Mouse (Mus musculus) midbrain, embryonic 12.5 days (tissue): ENCODE data around the gene Sept9. TPM values are rescaled to one million over a fixed set of nuclear protein-coding genes. Genes with fewer than 3 reads are reported as not detected.

Source experiments
- ATAC-seq: fragments of 200-750 bp; cut with Nextera tagmentation; 2 replicates; pipeline ENCODE4 v1.8.0; 2017; ENCODE audit warnings: low read depth, moderate TSS enrichment, moderate library complexity; ENCODE audit not compliant: low FRiP score
- H3K27ac ChIP-seq: fragments of 300-500 bp; sonication (generic); replicated peaks from 2 replicates; pipeline ENCODE4 v1.5.1; 2016; ENCODE audit warnings: mild to moderate bottlenecking
- H3K27me3 ChIP-seq: fragments of 300-500 bp; sonication (generic); 2 replicates; pipeline ENCODE4 v1.6.1; 2016; ENCODE audit warnings: mild to moderate bottlenecking
- H3K36me3 ChIP-seq: fragments of 300-500 bp; sonication (generic); 2 replicates; pipeline ENCODE4 v1.6.1; 2016
- H3K4me1 ChIP-seq: fragments of 300-500 bp; sonication (generic); 2 replicates; pipeline ENCODE4 v1.6.1; 2016
- H3K4me2 ChIP-seq: fragments of 300-500 bp; sonication (generic); replicated peaks from 2 replicates; pipeline ENCODE4 v1.6.1; 2016; ENCODE audit warnings: mild to moderate bottlenecking, moderate library complexity
- H3K4me3 ChIP-seq: fragments of 300-500 bp; sonication (generic); 2 replicates; pipeline ENCODE4 v1.5.1; 2016; ENCODE audit warnings: mild to moderate bottlenecking
- H3K9ac ChIP-seq: fragments of 300-500 bp; sonication (generic); replicated peaks from 2 replicates; pipeline ENCODE4 v1.6.1; 2016; ENCODE audit warnings: mild to moderate bottlenecking, moderate library complexity
- H3K9me3 ChIP-seq: fragments of 300-500 bp; sonication (generic); 2 replicates; pipeline ENCODE4 v1.6.1; 2016; ENCODE audit warnings: mild to moderate bottlenecking
- WGBS: fragments of 180-500 bp; shearing (Covaris S2); methylation state at CpG from one replicate; pipeline ENCODE4 v1.1.7; 2016; 5-methylcytosine and 5-hydroxymethylcytosine counted together
- polyA plus RNA-seq: library from polyadenylated mRNA; unstranded; fragments of >200 nt; fragmentation: Nextera tagmentation; extraction: Ambion mirVana; gene quantifications from 2 replicates; pipeline ENCODE4 v1.2.1, GENCODE M21; 2016

The Sept9 gene
- polyA plus RNA-seq, 1 experiment from 2014 or later = 176 TPM

GRCm38 (mm10) chr11:117350462-117351222 lies 151.2 kb downstream of the Sept9 start:
- Histone ChIP-seq H3K9ac (no peak overlapping the region), H3K9me3 (no peaks in the 10 kb centered on the region), H3K4me1 (peaks cover 52% of the 10 kb centered on the region), H3K27ac (no peak overlapping the region), H3K4me3 (no peak overlapping the region), H3K36me3 (peaks cover 48% of the 10 kb centered on the region), H3K27me3 (no peaks in the 10 kb centered on the region), H3K4me2 (no peak overlapping the region)
- no peak for ATAC-seq
- 89% methylated on average over 11 of the region's 11 CpGs for WGBS

GRCm38 (mm10) chr11:117353126-117353525 lies 153.7 kb downstream of the Sept9 start:
- Histone ChIP-seq H3K9me3 (no peaks in the 10 kb centered on the region), H3K27ac (no peak overlapping the region), H3K36me3 (peaks cover 73% of the 10 kb centered on the region), H3K4me2 (no peak overlapping the region), H3K27me3 (no peaks in the 10 kb centered on the region), H3K4me1 (peaks cover 27% of the 10 kb centered on the region), H3K9ac (no peak overlapping the region), H3K4me3 (no peak overlapping the region)
- no peak for ATAC-seq
- WGBS = 89% methylated on average over 11 of the region's 11 CpGs

DNA sequence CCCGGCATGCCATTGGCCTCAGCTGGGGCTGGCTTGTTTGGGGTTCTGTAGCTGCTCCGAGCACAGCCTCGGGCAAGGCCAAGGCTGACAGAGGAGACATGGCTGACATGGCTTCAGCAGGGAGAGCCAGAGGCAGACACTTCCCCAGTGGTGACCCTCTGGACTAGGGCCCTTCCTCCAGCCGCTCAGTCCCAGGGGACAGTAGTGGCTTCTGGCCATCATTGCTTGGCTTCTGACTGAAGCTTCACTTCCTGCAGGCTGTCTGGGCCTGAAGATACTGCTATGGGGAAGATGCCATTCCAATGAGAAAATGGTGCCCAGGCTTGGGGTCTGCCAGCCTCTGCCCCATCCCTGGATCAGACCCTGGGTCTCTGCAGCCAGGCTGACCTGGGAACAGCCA lies 154.6 kb downstream of the Sept9 start:
- no peak for ATAC-seq
- no peaks in the 10 kb centered on the region for H3K9me3 ChIP-seq
- peaks cover 77% of the 10 kb centered on the region for H3K36me3 ChIP-seq
- H3K4me3 ChIP-seq = no peak overlapping the region
- H3K27ac ChIP-seq = no peak overlapping the region; the same call in 1 of the 2 replicates
- peaks cover 17% of the 10 kb centered on the region for H3K4me1 ChIP-seq
- H3K4me2 ChIP-seq = no peak overlapping the region
- no peaks in the 10 kb centered on the region for H3K27me3 ChIP-seq
- no peak overlapping the region for H3K9ac ChIP-seq
- WGBS = 87% methylated on average over 4 of the region's 4 CpGs

DNA sequence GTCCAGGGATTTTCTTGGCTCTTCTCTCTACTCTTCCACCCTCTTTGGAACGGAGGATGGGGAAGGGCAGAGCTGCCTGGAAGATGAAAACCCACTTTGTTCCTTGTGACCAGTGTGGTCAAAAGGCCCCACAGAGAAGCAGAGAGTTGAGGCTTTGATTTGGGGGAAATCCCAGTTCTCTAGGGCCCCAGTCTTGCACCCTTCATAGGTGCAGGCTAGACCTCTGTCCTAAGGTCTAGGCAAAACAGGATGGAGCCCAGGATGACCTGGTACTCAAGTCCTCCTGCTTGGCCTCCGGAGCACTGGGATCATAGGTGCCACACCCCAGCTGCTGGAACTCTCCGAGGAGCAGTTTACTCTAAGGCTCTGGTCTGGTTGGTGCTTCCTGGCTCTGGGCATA lies 157.5 kb downstream of the Sept9 start:
- WGBS = 91% methylated on average over 3 of the region's 3 CpGs
- Histone ChIP-seq H3K9ac (no peak overlapping the region), H3K4me3 (no peak overlapping the region), H3K36me3 (peaks cover 94% of the 10 kb centered on the region), H3K4me1 (no peaks in the 10 kb centered on the region), H3K4me2 (no peak overlapping the region), H3K27ac (no peak overlapping the region), H3K27me3 (no peaks in the 10 kb centered on the region), H3K9me3 (no peaks in the 10 kb centered on the region)
- no peak for ATAC-seq

- Histone ChIP-seq H3K4me2 (no peak overlapping the region), H3K27me3 (no peaks in the 10 kb centered on the region), H3K27ac (no peak overlapping the region), H3K36me3 (peaks cover 93% of the 10 kb centered on the region), H3K4me1 (no peaks in the 10 kb centered on the region), H3K9me3 (no peaks in the 10 kb centered on the region), H3K4me3 (no peak overlapping the region), H3K9ac (no peak overlapping the region)
- WGBS = 35% methylated on average over 8 of the region's 8 CpGs
- peak; percentile 72 for ATAC-seq
Observed at GRCm38 (mm10) chr11:117357916-117358639, 158.6 kb downstream of the Sept9 start.

- no peak overlapping the region for H3K4me2 ChIP-seq
- peaks cover 82% of the 10 kb centered on the region for H3K36me3 ChIP-seq
- H3K27me3 ChIP-seq = no peaks in the 10 kb centered on the region
- 82% methylated on average over 10 of the region's 10 CpGs for WGBS
- no peaks in the 10 kb centered on the region for H3K4me1 ChIP-seq
- no peak overlapping the region for H3K4me3 ChIP-seq
- no peak overlapping the region for H3K9ac ChIP-seq
- H3K27ac ChIP-seq = no peak overlapping the region
- no peak for ATAC-seq
- no peaks in the 10 kb centered on the region for H3K9me3 ChIP-seq
Observed at GRCm38 (mm10) chr11:117359161-117359560, 159.7 kb downstream of the Sept9 start.

DNA sequence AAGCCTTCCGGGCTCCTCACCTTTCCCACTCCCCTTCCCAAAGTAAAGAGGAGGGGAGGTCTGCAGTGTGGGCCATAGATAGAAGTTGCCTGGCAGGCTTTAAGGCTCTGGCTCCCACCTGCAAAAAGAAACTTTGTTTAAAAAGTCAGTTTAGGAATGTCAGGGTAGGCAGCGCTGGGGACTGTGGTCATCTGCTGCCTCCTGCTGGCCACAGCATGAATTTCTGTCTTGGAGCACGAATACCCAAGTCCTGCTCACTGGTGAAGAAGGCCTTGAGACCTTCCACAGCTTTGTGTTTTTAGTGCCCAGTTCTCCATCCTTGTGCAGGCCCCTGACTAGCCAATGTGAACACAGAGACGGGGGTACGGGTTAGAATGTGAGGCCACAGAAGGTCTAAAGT lies 160.4 kb downstream of the Sept9 start:
- Histone ChIP-seq H3K9me3 (no peaks in the 10 kb centered on the region), H3K27me3 (no peaks in the 10 kb centered on the region), H3K4me1 (no peaks in the 10 kb centered on the region), H3K4me2 (no peak overlapping the region), H3K27ac (no peak overlapping the region), H3K9ac (no peak overlapping the region), H3K4me3 (no peak overlapping the region), H3K36me3 (peaks cover 75% of the 10 kb centered on the region)
- no peak for ATAC-seq
- WGBS = 76% methylated on average over 5 of the region's 5 CpGs

DNA sequence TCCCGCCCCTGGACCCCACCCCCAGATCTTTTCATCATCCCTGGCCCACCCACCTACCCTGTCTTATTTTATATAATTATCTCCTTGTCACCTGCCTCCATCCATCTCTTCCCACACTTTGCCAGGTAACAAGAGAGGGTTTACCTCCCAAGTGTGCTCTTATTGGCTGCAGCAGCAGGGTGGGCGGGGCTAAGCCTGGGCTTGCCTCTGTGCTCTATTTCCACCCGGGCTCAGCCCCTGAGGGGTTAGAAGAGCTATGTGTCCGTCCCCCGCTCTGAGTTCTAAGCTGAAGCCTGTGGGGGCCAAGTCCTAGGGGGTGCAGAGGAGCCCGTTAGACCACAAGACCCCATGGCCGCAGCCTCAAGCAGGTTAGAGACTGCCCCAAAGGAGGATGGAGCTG lies 161.1 kb downstream of the Sept9 start:
- H3K27me3 ChIP-seq = no peaks in the 10 kb centered on the region
- 83% methylated on average over 7 of the region's 7 CpGs for WGBS
- no peak overlapping the region for H3K4me2 ChIP-seq
- no peaks in the 10 kb centered on the region for H3K9me3 ChIP-seq
- no peak for ATAC-seq
- peaks cover 68% of the 10 kb centered on the region for H3K36me3 ChIP-seq
- H3K4me3 ChIP-seq = no peak overlapping the region
- H3K4me1 ChIP-seq = no peaks in the 10 kb centered on the region
- H3K9ac ChIP-seq = no peak overlapping the region
- no peak overlapping the region for H3K27ac ChIP-seq

DNA sequence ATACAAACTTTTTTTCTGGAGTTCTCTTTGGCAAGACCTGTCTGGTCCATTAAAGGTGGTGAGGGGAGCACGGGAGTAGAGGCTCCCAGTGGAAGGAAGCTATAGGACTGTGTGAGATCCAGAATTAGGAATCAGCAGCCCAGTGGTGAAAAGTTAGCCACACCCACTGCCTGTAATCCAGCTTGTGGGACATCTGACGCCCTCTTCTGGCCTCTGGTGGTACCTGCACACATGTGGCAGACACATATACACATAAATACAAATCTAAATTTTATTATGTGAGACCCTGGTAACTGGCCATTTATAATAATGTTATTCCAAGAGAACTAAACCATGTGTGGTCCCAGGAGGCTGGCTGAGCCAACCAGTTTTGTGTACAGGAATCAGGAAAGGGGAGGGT lies 162.8 kb downstream of the Sept9 start:
- Histone ChIP-seq H3K27me3 (no peaks in the 10 kb centered on the region), H3K9me3 (no peaks in the 10 kb centered on the region), H3K4me1 (no peaks in the 10 kb centered on the region), H3K9ac (no peak overlapping the region), H3K4me2 (no peak overlapping the region), H3K36me3 (peaks cover 51% of the 10 kb centered on the region), H3K27ac (no peak overlapping the region), H3K4me3 (no peak overlapping the region)
- 83% methylated on average over 2 of the region's 2 CpGs for WGBS
- ATAC-seq = no peak

DNA sequence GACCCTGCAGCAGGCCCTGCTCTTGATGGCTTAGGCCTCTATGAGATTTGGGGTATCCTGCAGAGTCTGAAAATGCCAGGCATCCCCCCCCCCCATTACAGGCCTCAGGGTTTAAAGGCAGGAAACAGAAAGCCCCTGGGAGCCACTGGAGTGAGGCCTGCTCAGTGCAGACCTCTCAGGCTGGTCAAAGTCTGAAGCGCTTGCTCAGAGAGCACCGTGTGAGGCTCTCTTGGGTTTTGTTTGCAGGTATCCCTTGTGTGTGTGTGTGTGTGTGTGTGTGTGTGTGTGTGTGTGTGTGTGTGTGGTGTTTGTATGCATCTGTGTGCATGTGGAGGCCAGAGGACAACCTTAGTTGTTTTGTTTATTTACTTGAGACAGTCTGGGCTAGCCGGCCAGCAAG lies 164.5 kb downstream of the Sept9 start:
- Histone ChIP-seq H3K4me1 (no peaks in the 10 kb centered on the region), H3K9ac (no peak overlapping the region), H3K4me2 (no peak overlapping the region), H3K27me3 (no peaks in the 10 kb centered on the region), H3K4me3 (no peak overlapping the region), H3K9me3 (no peaks in the 10 kb centered on the region), H3K27ac (no peak overlapping the region; the same call in 1 of the 2 replicates), H3K36me3 (peaks cover 40% of the 10 kb centered on the region)
- ATAC-seq = no peak
- WGBS = 65% methylated on average over 3 of the region's 3 CpGs

DNA sequence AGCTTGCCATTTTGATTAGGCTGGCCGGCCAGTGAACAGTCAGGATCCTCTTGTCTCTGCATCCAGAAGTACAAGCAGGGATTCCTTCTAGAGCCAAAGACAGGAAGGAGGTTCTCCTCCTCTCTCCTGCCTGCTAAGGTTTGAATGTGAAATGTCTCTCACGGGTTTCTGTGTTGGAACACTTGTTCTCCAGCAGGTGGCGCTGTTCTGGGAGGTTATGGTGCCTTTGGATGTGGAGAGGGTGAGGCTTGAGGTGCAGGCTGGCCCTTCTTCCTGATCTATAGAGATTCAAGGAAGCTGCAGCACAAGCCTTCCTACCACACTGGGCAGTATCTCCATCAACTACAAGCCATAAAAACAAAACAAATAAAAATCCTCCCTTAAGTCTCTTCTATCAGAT lies 167.0 kb downstream of the Sept9 start:
- no peaks in the 10 kb centered on the region for H3K9me3 ChIP-seq
- no peak for ATAC-seq
- H3K9ac ChIP-seq = no peak overlapping the region
- no peak overlapping the region for H3K4me3 ChIP-seq
- peaks cover 16% of the 10 kb centered on the region for H3K36me3 ChIP-seq
- H3K27ac ChIP-seq = no peak overlapping the region
- H3K27me3 ChIP-seq = no peaks in the 10 kb centered on the region
- 13% methylated on average over 3 of the region's 3 CpGs for WGBS
- no peak overlapping the region for H3K4me2 ChIP-seq
- H3K4me1 ChIP-seq = no peaks in the 10 kb centered on the region

GRCm38 (mm10) chr11:117366861-117367357 lies 167.4 kb downstream of the Sept9 start:
- peaks cover 11% of the 10 kb centered on the region for H3K36me3 ChIP-seq
- no peak overlapping the region for H3K4me2 ChIP-seq
- 79% methylated on average over 7 of the region's 7 CpGs for WGBS
- no peaks in the 10 kb centered on the region; the same call in 1 of the 2 replicates for H3K4me1 ChIP-seq
- H3K27me3 ChIP-seq = no peaks in the 10 kb centered on the region
- H3K4me3 ChIP-seq = no peak overlapping the region
- H3K9me3 ChIP-seq = no peaks in the 10 kb centered on the region
- ATAC-seq = no peak
- H3K9ac ChIP-seq = no peak overlapping the region
- no peak overlapping the region for H3K27ac ChIP-seq
